Mouse (Mus musculus) liver, postnatal 0 days (tissue): ENCODE measurements around the gene Ackr2. TPM values are rescaled to one million over a fixed set of nuclear protein-coding genes. Genes with fewer than 3 reads are reported as not detected.

Source experiments
- ATAC-seq: fragments of 200-750 bp; cut with Nextera tagmentation; 2 replicates; pipeline ENCODE4 v1.8.0; 2017; ENCODE audit warnings: mild to moderate bottlenecking, moderate library complexity
- DNase-seq: peaks from one replicate; pipeline ENCODE4 v3.0.0-alpha.2; 2016
- H3K27ac ChIP-seq: fragments of 300-500 bp; sonication (generic); 2 replicates; pipeline ENCODE4 v1.5.1; 2014; ENCODE audit warnings: antibody characterized with exemption, moderate library complexity, mild to moderate bottlenecking, low read depth
- H3K27me3 ChIP-seq: fragments of 300-500 bp; sonication (generic); 2 replicates; pipeline ENCODE4 v1.6.1; 2014; ENCODE audit warnings: low read length, control low read depth, mixed read lengths; ENCODE audit not compliant: insufficient read depth
- H3K36me3 ChIP-seq: fragments of 300-500 bp; sonication (generic); replicated peaks from 2 replicates; pipeline ENCODE4 v1.6.1; 2014; ENCODE audit warnings: mild to moderate bottlenecking, control low read depth, low read length, moderate library complexity, mixed read lengths; ENCODE audit not compliant: insufficient read depth
- H3K4me1 ChIP-seq: fragments of 300-500 bp; sonication (generic); 2 replicates; pipeline ENCODE4 v1.6.1; 2014; ENCODE audit warnings: antibody characterized with exemption, mild to moderate bottlenecking, control low read depth; ENCODE audit not compliant: insufficient read depth
- H3K4me2 ChIP-seq: fragments of 300-500 bp; sonication (generic); 2 replicates; pipeline ENCODE4 v1.6.1; 2014; ENCODE audit warnings: low read depth, mild to moderate bottlenecking, low read length, moderate library complexity, mixed read lengths
- H3K4me3 ChIP-seq: fragments of 300-500 bp; sonication (generic); 2 replicates; pipeline ENCODE4 v1.5.1; 2014; ENCODE audit warnings: low read depth, low read length
- H3K9ac ChIP-seq: fragments of 300-500 bp; sonication (generic); replicated peaks from 2 replicates; pipeline ENCODE4 v1.6.1; 2014; ENCODE audit warnings: mild to moderate bottlenecking, moderate library complexity
- H3K9me3 ChIP-seq: fragments of 300-500 bp; sonication (generic); 2 replicates; pipeline ENCODE4 v1.6.1; 2016; ENCODE audit warnings: mild to moderate bottlenecking, control low read depth, low read length, mixed read lengths
- CTCF ChIP-seq: sonication (generic); IDR thresholded peaks from 2 replicates; pipeline ENCODE4 v1.5.1; 2016; ENCODE audit warnings: antibody characterized with exemption, low read depth
- EP300 ChIP-seq: IDR thresholded peaks from 2 replicates; pipeline ENCODE4 v1.6.1; 2016; ENCODE audit warnings: antibody characterized with exemption, low read depth, mild to moderate bottlenecking
- WGBS: fragments of 180-500 bp; shearing (Covaris S2); extraction: QIAGEN DNeasy Blood & Tissue Kit; methylation state at CpG from one replicate; pipeline ENCODE4 v1.1.7; 2014; ENCODE audit not compliant: insufficient replicate concordance; 5-methylcytosine and 5-hydroxymethylcytosine counted together
- polyA plus RNA-seq: library from polyadenylated mRNA; unstranded; fragments of >200 nt; fragmentation: Nextera tagmentation; extraction: Ambion mirVana; gene quantifications from 2 replicates; pipeline ENCODE4 v1.2.1, GENCODE M21; 2015

The Ackr2 gene
- 1.0 and 1.1 TPM in 2 replicates for polyA plus RNA-seq

DNA sequence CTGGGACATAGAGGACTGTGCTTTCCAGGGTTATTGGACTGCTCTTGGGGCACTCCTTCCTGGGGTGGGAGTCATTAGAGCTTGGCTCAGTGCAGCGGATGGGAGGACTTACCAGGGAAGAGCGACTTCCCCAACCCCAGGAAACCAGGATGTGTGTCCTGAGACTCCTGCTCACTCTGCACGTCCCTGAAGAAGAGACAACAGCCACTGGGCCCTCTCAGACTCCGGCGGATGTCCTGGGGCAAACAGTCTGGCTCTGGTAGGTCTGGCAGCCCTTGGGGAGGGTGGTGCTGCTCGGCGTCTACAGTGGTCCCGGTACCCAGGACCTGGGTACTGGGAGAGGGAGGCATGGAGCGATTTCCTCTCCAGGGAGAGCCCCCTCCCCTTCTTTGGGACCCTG, at the start of gene Ackr2:
Ackr2 (plus strand) TSS at position 111 of the 400 bp plus-strand sequence.
- no peaks in the 10 kb centered on the region for H3K27me3 ChIP-seq
- ATAC-seq (0 out of 2 replicates have a peak, but pooled peaks have one; percentile 6), DNase-seq (no peak)
- no peak within 1 kb of the TSS for H3K27ac ChIP-seq
- WGBS: 76% methylated on average over 9 of the region's 9 CpGs
- no peaks in the 10 kb centered on the region for H3K36me3 ChIP-seq
- TF ChIP-seq EP300: no peak
- TF ChIP-seq CTCF: no peak
- no peaks in the 10 kb centered on the region for H3K9me3 ChIP-seq
- H3K4me3 ChIP-seq: no peak within 1 kb of the TSS
- H3K4me2 ChIP-seq: peak within 1 kb of the TSS; percentile 13; the same call in 1 of the 2 replicates
- H3K9ac ChIP-seq: no peak within 1 kb of the TSS
- peaks cover 17% of the 10 kb centered on the region for H3K4me1 ChIP-seq

DNA sequence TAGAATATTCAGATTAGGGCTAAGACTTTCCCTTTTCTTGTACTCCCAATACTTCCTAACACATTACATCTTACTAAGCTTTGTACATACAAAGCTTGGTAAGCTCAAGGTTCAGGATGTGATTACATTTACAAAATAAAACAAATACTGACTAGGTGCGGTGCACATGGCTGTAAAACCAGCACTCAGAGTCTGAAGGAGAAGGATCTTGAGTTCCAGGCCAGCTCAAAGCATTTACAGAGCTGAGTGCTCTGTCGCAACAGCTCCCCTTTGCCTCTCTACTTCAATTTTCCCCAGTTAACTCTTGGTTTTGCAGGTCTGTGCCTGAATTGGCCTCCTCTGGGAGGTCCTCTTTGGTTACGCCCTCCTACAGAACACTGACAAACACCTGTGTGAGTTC, 43.9 kb upstream of the Ackr2 start:
- Histone ChIP-seq H3K27me3 (no peaks in the 10 kb centered on the region), H3K9me3 (no peaks in the 10 kb centered on the region), H3K36me3 (peaks cover 31% of the 10 kb centered on the region), H3K4me3 (no peak overlapping the region), H3K4me1 (peaks cover 29% of the 10 kb centered on the region), H3K27ac (no peak overlapping the region), H3K9ac (no peak overlapping the region), H3K4me2 (no peak overlapping the region)
- no peak for TF ChIP-seq CTCF
- no peak for TF ChIP-seq EP300
- no peak for DNase-seq
- 82% methylated on average over 3 of the region's 3 CpGs for WGBS
- ATAC-seq: no peak

DNA sequence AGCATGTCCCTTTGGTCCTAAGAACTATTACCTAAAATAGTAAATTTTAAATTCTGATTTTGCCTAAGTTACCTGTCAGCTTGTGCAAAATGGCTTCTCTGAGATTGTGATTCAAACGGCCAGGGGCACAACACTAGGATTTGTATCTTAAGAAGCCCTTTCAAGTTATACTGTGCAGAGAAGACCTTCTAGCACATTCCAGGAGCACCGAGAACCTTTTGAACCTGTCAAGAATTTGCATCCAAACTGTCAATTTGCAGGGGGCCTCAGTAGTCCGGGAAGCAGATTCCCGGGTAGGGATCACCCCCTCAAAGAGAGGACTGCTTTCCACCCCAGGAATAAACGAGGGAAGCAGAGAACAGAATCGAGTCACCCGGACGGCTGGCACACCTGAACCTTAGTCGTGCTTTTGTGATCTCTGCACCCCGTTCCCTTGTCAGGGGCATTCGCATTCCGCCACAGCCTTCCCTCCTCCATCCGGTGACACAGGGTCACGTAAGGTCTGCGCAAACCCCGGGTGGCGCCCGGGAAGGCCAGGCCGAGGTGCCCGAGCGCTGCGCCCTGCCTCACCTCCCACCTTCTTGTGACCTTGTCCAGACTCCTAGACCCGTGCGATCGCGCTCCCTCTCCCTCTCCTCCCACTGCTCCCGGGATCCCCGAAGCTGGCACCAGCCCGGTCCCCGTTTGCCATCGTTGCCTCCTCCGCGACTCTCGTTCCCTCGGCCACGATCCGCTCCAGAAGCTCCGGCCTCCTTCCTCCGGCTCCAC, 41.3 kb upstream of the Ackr2 start:
- H3K9me3 ChIP-seq: no peaks in the 10 kb centered on the region
- TF ChIP-seq CTCF (no peak), EP300 (no peak)
- H3K27me3 ChIP-seq: no peaks in the 10 kb centered on the region
- H3K27ac ChIP-seq: peak overlapping the region; percentile 96
- peak overlapping the region; percentile 93 for H3K4me3 ChIP-seq
- H3K9ac ChIP-seq: peak overlapping the region; percentile 96
- 1% methylated on average over 35 of the region's 39 CpGs for WGBS
- H3K36me3 ChIP-seq: peaks cover 9% of the 10 kb centered on the region
- H3K4me2 ChIP-seq: peak overlapping the region; percentile 97
- peaks cover 29% of the 10 kb centered on the region for H3K4me1 ChIP-seq
- ATAC-seq: peak; percentile 43
- DNase-seq: no peak

DNA sequence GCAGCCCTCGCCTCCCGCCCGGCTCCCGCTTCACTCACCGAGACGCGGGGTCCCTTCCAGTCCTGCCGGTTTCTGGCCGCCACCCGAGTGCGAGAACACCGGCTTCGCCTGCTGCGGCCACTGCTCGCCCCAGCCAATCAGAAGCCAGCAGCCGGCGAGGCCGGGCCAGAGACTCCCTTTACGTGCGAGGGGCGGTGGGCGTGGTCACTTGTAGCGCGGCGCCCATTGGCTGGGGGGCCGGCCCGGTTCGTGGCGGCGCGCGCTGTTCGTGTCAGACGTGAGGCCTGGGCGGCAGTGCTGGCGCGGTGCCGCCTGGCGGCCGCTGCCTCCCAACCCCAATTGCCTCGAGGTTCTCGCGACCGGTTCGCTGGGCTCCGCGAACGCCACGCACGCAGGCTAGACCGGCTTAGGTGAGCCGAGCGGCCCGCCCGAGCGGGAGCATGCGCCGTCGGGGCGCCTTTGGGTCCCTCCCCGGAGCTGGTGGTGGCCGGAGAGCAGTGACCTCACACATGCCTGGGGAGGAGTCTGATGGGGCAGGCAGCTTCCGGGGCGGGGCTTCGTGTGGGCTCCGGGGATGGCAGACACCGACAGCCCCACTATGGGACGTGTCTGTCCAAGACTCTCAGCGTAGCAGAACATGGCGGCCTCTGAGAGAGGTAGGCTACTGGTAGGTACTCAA, 40.5 kb upstream of the Ackr2 start:
- H3K36me3 ChIP-seq: 0 out of 2 replicates have a peak, but pooled peaks cover 3% of the 10 kb centered on the region
- H3K9me3 ChIP-seq: no peaks in the 10 kb centered on the region
- peak overlapping the region; percentile 93 for H3K4me3 ChIP-seq
- H3K27ac ChIP-seq: peak overlapping the region; percentile 96
- ATAC-seq (peak; percentile 96), DNase-seq (peak; percentile 99)
- peaks cover 29% of the 10 kb centered on the region for H3K4me1 ChIP-seq
- under 1% methylated on average over 69 of the region's 70 CpGs for WGBS
- H3K27me3 ChIP-seq: no peaks in the 10 kb centered on the region
- peak overlapping the region; percentile 96 for H3K9ac ChIP-seq
- TF ChIP-seq CTCF: peak; percentile 51
- no peak for TF ChIP-seq EP300
- H3K4me2 ChIP-seq: peak overlapping the region; percentile 97

DNA sequence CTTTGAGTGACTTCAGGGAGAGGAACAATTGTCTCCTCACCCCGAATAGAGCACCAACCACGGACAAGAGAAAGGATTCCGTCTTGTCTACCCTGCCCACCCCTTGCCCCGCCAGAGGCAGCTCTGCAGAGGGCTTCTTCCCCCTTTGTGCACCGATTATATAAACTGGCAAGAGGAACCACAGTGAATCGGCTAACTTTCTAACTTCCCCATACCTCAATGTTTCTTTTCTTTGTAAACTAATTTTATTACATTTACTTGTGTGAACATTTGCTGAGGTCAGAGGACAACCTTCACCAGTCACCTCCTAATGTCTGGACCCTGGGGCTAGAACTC, 40.0 kb upstream of the Ackr2 start, which contains the start of gene Higd1a:
Higd1a (minus strand) TSS at position 210 of the 336 bp plus-strand sequence.
- Histone ChIP-seq H3K9ac (peak within 1 kb of the TSS; percentile 96), H3K4me2 (peak within 1 kb of the TSS; percentile 97), H3K36me3 (0 out of 2 replicates have a peak, but pooled peaks cover 3% of the 10 kb centered on the region), H3K27me3 (no peaks in the 10 kb centered on the region), H3K4me1 (peaks cover 29% of the 10 kb centered on the region), H3K27ac (peak within 1 kb of the TSS; percentile 96), H3K9me3 (no peaks in the 10 kb centered on the region), H3K4me3 (peak within 1 kb of the TSS; percentile 93)
- TF ChIP-seq EP300 (no peak), CTCF (no peak)
- 4% methylated on average over 6 of the region's 6 CpGs for WGBS
- DNase-seq (no peak), ATAC-seq (no peak; the same call in 1 of the 2 replicates)

DNA sequence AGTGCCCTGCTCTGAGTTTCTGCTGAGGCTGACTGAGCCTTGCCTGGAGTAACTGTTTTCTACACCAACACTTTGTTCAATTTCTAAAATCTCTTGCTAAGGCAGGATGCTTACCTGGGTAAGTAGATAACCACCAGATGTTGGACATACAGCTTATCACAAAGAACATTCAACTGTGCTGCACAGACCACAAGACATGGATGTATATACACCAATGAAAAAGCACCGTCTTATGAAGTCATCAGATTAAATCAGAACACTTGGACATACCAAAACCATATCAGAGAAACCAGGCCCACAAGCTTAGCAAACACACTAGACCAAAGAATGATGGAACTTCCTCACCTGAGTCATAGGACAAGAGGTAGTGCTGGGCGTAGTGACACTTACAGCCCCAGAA, 38.8 kb upstream of the Ackr2 start:
- Histone ChIP-seq H3K4me3 (no peak overlapping the region), H3K4me2 (no peak overlapping the region), H3K36me3 (no peaks in the 10 kb centered on the region), H3K9ac (no peak overlapping the region), H3K9me3 (no peaks in the 10 kb centered on the region), H3K27ac (no peak overlapping the region), H3K27me3 (no peaks in the 10 kb centered on the region), H3K4me1 (peaks cover 26% of the 10 kb centered on the region)
- ATAC-seq: no peak
- 74% methylated on average over 2 of the region's 2 CpGs for WGBS
- no peak for DNase-seq
- no peak for TF ChIP-seq EP300
- no peak for TF ChIP-seq CTCF
